Mouse (Mus musculus) layer of hippocampus, adult 9-10 months (tissue): Measurements from ENCODE around the gene Ada.
A peak's percentile ranks its signal among the peaks of the same experiment; 100 is the strongest.

ENCODE experiments used
- DNase-seq: peaks from one replicate; pipeline ENCODE4 v3.0.0; 2022; ENCODE audit warnings: low spot score

Gene Ada

GRCm38 (mm10) chr2:163749647-163750611 is at the start of gene Ada:
Gene Ada, minus strand, starts transcription at chr2:163750239.
- DNase-seq, result no peak

GRCm38 (mm10) chr2:163798411-163798810 is 48.4 kb upstream of the Ada start:
- no peak for DNase-seq

- peak; percentile 72 for DNase-seq
These were observed 38.4 kb upstream of the Ada start for GRCm38 (mm10) chr2:163788484-163788883.

DNA sequence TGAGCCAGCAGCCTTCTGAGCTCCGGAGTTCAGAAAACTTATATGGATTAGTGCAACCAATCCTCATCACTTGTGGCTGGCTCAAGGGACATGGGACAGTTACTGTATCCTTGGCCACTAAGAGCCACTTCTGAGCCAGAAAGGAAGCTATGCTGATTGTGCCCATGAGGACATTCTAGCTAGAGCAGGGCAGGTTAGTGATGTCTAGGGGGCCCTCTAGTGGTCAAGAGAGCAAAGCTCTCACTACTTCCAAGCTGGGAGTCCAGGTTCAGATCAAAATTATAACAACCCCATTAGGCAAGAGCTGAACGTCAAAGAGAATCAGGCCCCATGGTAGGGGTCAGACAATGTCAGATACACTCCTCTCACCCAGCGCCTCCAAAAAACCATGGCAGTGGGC is 37.7 kb upstream of the Ada start:
- peak; percentile 42 for DNase-seq

GRCm38 (mm10) chr2:163787086-163787485 is 37.0 kb upstream of the Ada start:
- no peak for DNase-seq

GRCm38 (mm10) chr2:163783901-163784300 is 33.9 kb upstream of the Ada start:
- DNase-seq, result no peak

DNA sequence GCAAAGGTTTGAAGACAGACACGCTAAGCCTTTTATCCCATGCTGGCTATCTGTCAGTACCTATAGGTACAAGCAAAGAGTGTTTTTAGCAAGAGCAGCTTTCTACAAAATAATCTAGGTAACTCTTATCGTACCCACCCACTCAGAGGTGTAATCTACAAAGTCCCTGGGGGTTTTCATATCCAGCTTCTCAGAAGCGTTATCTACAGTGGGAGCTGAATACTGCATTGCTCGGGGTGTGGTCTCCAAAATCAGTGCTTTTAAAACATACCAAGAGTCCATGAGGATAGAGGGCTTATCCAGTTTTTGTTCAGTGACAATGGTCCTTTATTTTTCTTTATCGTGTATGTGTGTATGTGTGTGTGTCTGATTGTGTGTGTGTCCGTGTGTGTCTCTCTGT is 33.3 kb upstream of the Ada start:
- DNase-seq, result no peak

DNA sequence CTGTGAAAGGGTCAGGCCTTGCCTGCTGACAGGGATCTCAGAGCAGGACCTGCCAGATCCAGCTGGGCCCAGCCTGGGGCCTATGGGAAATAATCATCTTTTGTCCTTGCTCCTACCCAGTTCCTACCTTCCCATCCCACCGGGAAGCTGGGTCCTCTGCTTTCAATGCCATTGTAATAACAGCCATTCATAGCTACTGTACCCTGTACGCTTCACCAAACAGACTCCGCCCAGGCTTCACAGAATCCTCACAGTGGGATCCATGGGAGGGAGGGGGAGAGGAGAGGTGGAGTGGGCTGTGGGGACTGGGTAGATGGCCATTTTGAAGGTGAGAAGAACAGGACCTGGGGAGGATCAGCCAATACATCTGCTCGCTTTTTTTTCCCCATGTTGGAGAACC is 28.9 kb upstream of the Ada start:
- no peak for DNase-seq

DNA sequence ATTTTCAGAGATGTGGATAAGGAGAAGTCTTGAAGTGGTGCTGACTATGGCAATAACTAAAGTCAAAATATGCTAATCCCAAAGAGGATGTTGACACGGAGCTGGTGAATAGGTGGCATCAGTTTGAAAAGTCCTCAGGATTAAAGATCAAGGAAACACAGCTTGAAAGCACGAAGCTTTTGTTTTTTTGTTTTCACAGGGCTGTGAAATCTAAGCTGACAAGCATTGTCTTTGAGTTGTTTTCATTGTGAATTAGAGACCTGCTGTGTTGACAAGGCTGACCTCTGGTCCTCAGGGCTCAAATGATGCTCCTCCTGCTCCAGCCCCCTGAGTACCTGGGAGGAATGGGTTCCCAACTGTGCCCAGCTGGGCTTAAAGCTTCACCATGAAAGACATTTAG is 27.0 kb upstream of the Ada start:
- DNase-seq, result no peak

GRCm38 (mm10) chr2:163776661-163777060 is 26.6 kb upstream of the Ada start:
- no peak for DNase-seq

DNA sequence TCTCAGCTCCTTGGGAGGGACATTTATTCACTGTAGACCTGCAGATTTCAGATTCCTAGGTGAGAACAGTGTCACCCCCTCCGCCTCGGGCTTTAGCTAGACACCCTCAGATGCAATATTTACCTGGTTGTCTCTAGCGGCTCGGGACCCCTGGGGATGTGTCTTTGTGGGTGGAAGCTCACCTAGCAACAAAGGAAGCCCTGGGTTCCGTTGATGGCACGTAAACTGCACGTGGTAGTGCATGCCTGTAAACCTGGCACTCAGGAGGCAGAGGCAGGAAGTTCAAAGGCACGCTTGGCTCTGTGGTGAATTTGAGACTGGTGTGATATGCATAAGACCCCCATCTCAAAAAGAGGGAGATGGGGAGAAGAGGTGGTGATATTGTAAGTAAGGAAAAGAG is 20.7 kb upstream of the Ada start:
- DNase-seq, result no peak

GRCm38 (mm10) chr2:163766890-163767289 is 16.9 kb upstream of the Ada start:
- DNase-seq, result no peak

DNA sequence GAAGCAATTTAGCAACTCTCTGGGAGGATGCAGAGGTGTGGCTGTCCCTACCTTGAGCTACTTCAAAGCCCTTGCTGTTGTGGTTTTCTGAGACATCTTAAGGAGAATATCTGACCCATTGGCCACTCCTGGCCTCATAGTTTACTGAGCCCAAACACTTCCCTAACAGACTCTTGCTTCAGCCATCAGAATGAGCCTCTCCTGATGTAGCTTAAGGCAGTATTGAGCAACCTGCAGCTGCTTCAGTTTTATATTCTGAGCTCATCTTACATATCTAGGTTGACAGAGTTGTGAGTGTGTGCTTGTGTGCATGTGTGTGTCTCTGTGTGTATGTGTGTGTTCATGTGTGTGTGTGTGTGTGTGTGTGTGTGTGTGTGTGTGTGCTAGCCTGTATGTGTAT is 16.2 kb upstream of the Ada start:
- DNase-seq, result no peak

- DNase-seq, result no peak
These were observed 11.4 kb upstream of the Ada start for GRCm38 (mm10) chr2:163761402-163761801.

DNA sequence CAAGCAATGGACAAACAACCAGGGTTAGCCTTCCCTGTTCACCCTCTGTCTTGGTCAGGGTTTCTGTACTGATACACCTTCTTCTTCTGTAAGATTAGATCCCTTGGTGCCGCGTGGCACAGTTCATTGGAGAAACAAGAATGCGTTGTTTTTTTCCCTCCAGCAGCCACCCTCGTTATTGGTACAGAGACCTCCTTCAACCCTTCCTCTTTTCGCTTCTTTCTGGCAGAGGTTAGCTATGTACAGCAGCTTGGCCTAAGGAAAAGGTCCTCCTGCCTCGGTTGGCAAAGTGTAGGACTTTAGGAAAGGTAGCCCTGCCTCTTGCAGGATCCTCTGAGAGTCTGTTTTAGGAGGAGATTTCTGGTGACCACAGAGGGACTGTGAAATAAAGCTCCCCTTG is 10.6 kb upstream of the Ada start:
- DNase-seq, result no peak

GRCm38 (mm10) chr2:163758146-163758545 is 8.1 kb upstream of the Ada start:
- DNase-seq, result no peak

GRCm38 (mm10) chr2:163756723-163757122 is 6.7 kb upstream of the Ada start:
- DNase-seq, result no peak

GRCm38 (mm10) chr2:163754228-163754627 is 4.2 kb upstream of the Ada start:
- no peak for DNase-seq

GRCm38 (mm10) chr2:163744801-163745570 is 5.1 kb downstream of the Ada start:
- no peak for DNase-seq

GRCm38 (mm10) chr2:163743357-163743756 is 6.7 kb downstream of the Ada start:
- DNase-seq, result no peak

GRCm38 (mm10) chr2:163742656-163743055 is 7.4 kb downstream of the Ada start:
- DNase-seq, result no peak

GRCm38 (mm10) chr2:163735980-163736379 is 14.1 kb downstream of the Ada start:
- DNase-seq, result no peak

GRCm38 (mm10) chr2:163735163-163735562 is 14.9 kb downstream of the Ada start:
- no peak for DNase-seq
